Mouse (Mus musculus) right cerebral cortex, adult 2 months (tissue): ENCODE data around the gene Ddx11.
"Not testable (repeated sequence)": the region's sequence is repeated elsewhere in the genome, so short reads cannot be mapped to it uniquely, and the experiment has no call there.

Source experiments
- DNase-seq, 2 experiments: peaks; one replicate each; pipeline ENCODE4 v3.0.0; 2021 to 2022; ENCODE audit warnings: low spot score in 2 of 2

Ddx11 gene

GRCm38 (mm10) chr17:66112166-66112565 is 11.2 kb upstream of the Ddx11 start:
- no peak for DNase-seq

DNA sequence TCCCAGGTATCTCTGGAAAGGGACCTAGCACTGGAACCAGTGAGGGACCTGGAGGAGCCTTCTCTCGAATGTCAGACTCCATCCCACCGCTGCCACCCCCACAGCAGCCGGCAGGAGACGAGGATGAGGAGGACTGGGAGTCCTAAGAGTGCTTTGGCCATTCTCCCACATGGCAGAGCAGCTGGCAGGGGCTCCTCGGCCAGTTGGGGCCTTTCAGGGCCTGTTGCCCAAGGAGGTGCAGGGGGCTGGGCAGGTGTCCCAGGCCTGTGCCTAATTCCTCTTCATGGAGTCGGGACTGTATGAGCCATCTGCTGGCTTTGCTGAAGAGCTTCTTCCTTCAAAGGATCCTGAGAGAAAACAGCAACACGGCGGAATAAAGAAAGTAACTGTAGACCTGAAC is 4.3 kb upstream of the Ddx11 start:
- no peak for DNase-seq

DNA sequence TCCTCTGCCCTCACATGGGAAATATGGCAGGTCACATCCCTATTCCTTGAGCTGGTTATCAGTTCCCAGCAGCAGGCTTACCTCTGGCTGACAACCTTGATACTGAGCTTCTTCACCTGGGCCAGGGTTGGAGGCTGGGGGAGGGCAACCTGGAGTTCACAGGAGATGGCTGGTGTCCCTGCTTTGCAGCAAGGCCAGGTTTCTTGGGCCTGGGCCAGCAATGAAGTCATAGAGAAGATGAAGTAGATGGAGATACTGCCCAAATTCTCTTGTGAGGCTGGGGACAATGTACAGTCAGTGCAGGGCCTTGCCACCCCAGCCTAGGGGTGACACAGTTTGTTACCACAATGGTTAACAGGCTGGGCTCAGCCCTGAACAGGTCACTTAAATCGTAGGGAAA is 2.6 kb upstream of the Ddx11 start:
- DNase-seq = no peak

DNA sequence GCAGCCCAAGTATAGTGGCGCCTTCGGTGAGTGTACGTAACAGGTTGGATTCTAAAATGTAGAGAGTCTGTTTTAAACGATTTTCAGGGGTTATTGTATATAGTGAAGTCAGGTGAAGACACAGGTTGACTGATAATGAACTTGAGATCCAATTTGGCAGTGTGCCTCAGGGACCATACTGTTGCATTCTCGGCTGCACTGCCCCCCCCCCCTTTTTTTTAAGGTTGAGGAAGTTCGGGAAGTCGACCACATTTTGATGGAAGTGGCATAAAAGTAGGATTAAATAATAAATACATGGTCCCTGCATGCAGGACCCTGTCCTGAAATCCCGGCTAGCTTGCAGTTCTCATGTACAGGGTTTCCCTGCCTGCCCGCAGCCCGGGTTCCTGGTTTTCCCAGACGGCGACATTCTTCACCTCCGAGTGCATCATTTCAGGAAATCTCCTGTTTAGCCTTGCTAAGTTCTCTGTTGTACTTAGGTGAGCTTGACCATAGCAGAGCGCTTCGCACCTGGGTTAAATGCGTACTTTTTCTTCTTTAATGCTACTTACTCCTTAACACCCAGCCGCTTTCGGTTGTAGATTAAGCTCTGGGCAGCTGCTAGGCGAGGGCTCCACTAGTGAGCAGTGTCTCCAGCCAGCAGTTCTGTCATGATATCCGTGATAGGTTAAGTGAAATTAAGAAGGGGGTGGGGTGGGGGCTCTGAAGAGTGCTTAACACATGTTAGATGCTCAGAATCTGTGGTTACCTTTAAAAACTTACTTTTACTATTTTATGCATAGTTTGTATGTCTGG is 693 bp downstream of the Ddx11 start:
- DNase-seq = no peak

- no peak for DNase-seq
Observed at GRCm38 (mm10) chr17:66125211-66125610, 1.9 kb downstream of the Ddx11 start.

GRCm38 (mm10) chr17:66130371-66130770 is 7.1 kb downstream of the Ddx11 start:
- no peak for DNase-seq

DNA sequence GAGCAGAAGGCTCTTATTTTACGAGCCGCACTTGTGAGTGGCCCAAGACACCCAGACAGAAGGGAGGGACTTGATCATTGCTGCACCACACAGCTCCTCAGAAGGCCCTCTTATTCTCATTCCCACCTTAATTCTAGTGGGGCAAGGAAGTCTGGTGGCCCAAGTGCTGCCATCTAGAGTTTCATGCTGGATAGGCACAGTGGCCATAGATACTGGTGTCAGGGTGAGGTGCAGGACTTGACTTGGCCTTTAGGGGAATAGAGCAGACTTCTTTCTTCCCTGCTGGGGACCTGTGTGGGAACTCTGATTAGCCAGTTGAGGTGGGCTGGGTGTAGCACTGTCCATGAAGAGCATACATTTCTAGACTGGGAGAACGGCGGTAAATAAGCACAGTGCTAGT is 7.9 kb downstream of the Ddx11 start:
- no peak for DNase-seq

- DNase-seq = not testable (repeated sequence)
Observed at GRCm38 (mm10) chr17:66152706-66153662, 29.7 kb downstream of the Ddx11 start.

DNA sequence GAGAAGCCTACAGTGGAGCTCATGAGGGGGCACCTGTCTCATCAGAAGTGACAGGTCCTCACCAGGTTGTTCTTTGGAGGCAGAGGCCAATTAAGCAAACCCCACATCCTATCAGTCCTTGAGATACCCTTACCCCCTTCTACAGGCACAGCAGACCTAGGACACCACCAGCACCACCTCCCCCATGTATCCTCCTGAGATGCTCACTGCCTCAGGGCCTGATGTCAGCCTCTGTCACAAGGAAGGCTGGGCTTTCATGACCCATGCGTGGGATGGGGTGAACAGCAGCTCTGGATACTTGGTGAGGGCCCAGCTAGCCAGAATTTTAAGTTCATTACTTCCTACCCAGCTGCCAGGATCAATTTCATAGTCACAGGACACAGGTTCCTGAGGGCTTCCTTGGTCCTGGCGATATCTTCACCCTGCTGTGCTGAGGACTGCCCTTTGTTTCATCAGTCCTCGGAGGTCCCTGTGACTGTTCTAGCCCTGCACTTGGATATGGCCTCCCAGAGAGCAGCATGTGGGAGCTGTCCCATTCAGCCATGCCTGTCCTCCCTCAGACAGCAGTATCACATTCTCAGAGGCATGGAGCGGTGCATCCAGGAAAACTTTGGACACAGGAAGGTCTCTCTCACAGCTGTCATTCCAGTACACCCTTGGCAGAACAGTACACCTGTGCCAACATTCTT is 30.6 kb downstream of the Ddx11 start:
- DNase-seq = not testable (repeated sequence)

DNA sequence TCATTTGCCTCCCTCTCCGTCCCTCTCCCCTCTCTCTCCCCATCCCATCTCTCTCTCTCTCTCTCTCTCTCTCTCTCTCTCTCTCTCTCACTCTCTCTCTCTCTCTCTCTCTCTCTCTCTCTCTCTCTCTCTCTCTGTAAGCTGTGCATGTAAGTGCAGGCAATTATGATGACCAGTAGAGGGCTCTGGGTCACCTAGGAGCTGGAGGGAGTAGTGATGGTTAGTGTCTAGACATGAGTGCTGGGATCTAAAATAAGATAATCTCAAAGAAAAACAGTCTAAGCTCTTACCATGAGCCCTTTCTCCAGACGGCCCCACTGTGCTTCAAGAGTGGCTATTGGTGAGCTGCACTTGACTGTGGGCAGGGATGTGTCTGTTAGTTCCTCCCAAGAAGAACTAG is 31.6 kb downstream of the Ddx11 start:
- no peak for DNase-seq

DNA sequence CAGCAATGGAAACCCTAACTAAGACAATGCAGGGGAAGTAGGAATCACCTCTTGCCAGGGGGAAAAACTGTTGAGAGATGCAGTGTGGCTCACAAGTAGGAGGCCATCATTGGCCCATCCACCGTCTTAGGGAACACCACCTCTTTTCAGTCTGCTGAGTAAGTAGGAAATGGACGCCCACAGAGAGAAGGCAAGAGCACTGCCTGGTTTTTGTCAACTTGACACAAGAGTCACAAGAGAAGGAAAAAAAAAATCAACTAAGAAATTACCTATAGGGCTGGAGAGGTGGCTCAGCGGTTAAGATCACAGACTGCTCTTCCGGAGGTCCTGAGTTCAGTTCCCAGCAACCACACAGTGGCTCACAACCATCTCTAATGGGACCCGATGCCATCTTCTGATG is 35.0 kb downstream of the Ddx11 start:
- DNase-seq = no peak

GRCm38 (mm10) chr17:66167141-66167540 is 43.8 kb downstream of the Ddx11 start:
- DNase-seq = not testable (repeated sequence)

GRCm38 (mm10) chr17:66170971-66171370 is 47.7 kb downstream of the Ddx11 start:
- DNase-seq = not testable (repeated sequence)

GRCm38 (mm10) chr17:66190577-66190976 is 67.3 kb downstream of the Ddx11 start:
- no peak for DNase-seq

DNA sequence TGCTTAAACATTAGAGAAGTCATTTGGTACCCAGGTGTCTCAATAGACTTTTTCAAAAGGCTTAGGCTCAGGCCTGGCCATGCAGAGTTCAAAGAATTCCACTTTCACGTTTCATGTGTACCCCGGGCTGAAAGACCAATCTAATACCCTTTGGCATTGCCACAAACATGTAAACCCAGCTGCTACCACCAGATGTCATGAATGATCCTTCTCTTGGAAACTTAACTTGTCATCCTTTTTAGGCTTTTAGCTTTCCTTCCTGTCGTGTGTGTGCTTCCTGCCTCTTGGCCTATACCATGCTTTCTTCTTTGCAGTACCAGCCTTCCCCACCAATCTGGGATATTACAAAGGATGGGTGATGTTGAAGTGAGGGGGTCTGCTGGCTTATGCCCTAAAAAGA is 73.7 kb downstream of the Ddx11 start:
- DNase-seq = peak in 1 of 2 experiments; percentile 25
